Mouse (Mus musculus): ENCODE results near the gene Gosr2.

DNA sequence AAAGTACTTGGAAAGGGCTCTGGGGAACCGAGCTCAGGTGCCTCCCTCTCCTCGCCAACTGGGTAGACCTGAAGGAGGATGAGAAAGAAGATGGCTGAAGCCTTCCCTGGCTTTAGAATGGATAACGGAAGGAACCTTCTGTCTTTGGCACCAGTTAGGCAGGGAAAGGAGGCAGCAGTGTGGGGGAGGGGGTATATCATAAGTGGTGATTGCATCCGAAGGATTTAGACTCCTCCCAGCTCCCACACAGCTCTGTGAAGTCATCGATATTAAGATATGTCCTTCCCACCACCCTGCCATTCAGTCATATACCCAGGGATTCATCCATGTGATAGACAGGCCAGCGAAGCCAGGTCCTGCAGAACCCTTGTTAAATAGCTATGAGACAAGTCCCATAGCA, 46.3 kb downstream of the Gosr2 start:
- no peak for TF ChIP-seq CTCF (IDR thresholded peaks at IDR 0.05; ENCODE audit: low read depth, low read length)
- no peak for TF ChIP-seq POLR2A (IDR thresholded peaks at IDR 0.05; ENCODE audit: extremely low read depth, insufficient read depth, low read length)
